Mouse (Mus musculus): ENCODE results near the gene Il24.

The Il24 gene

GRCm38 (mm10) chr1:130854819-130855218 lies 32.4 kb downstream of the Il24 start:
- DNase-seq (ENCODE audit: low spot score in 2 of 2) = no peak

- no peak for DNase-seq (ENCODE audit: low spot score in 2 of 2)
Observed at GRCm38 (mm10) chr1:130850405-130850804, 36.8 kb downstream of the Il24 start.

- no peak for DNase-seq (ENCODE audit: low spot score in 2 of 2)
Observed at GRCm38 (mm10) chr1:130849530-130850214, 37.6 kb downstream of the Il24 start.

- no peak for DNase-seq (ENCODE audit: low spot score in 2 of 2)
Observed at GRCm38 (mm10) chr1:130844516-130844915, 42.7 kb downstream of the Il24 start.

- DNase-seq (ENCODE audit: low spot score in 2 of 2) = no peak
Observed at GRCm38 (mm10) chr1:130841621-130842020, 45.6 kb downstream of the Il24 start.

GRCm38 (mm10) chr1:130840599-130841379 lies 46.5 kb downstream of the Il24 start:
- DNase-seq (ENCODE audit: low spot score in 2 of 2) = no peak

GRCm38 (mm10) chr1:130838288-130838687 lies 49.0 kb downstream of the Il24 start:
- DNase-seq (ENCODE audit: low spot score in 2 of 2) = no peak

- DNase-seq (ENCODE audit: low spot score in 2 of 2) = no peak
Observed at GRCm38 (mm10) chr1:130835161-130835936, 51.9 kb downstream of the Il24 start.

- no peak for DNase-seq (ENCODE audit: low spot score in 2 of 2)
Observed at GRCm38 (mm10) chr1:130832230-130833149, 54.8 kb downstream of the Il24 start.
